Mouse (Mus musculus): ENCODE results near the gene Man1a2. TPM values are rescaled to one million over a fixed set of nuclear protein-coding genes. Genes with fewer than 3 reads are reported as not detected.

Gene Man1a2
- polyA plus RNA-seq, 1 experiment from 2014 or later = 65.1 TPM

DNA sequence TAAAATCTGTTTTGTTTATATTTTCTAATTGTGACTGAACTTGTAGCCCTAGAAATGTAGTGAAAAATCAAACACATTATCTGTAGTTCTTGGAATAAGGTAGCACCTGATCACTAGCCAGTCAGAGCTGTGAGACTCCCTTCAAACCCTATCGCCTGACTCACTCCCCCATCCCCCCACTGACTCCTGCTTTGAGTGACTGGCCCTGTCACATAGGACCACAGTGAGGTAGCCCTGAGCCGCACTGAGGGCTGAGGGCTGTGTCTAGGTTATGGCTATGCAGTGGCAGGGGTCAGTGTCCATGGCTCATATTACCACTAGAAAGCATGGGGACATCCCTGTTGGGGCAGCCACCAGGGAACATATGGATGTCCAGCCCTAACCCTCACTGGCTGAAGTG is 80.8 kb downstream of the Man1a2 start:
- Histone ChIP-seq H3K4me2 (ENCODE audit: low read depth, low read length, severe bottlenecking) (no peak overlapping the region), H3K9ac (ENCODE audit: low read length) (no peak overlapping the region), H3K9me3 (ENCODE audit: control insufficient read depth, low read length) (no peaks in the 10 kb centered on the region), H3K36me3 (ENCODE audit: control insufficient read depth, insufficient read depth, low read length) (no peaks in the 10 kb centered on the region), H3K27ac (ENCODE audit: low read depth, low read length) (no peak overlapping the region), H3K4me1 (replicated peaks; ENCODE audit: control insufficient read depth, insufficient read depth, low read length) (no peaks in the 10 kb centered on the region), H3K27me3 (ENCODE audit: control insufficient read depth, insufficient read depth, low read length) (no peaks in the 10 kb centered on the region), H3K4me3 (ENCODE audit: low read depth, low read length) (no peak overlapping the region)
- no peak for DNase-seq (ENCODE audit: low spot score)
- 0 out of 2 replicates have a peak, but pooled peaks have one; percentile 10 for ATAC-seq (replicated peaks; ENCODE audit: low FRiP score)
- 80% methylated on average over 2 of the region's 2 CpGs for WGBS

DNA sequence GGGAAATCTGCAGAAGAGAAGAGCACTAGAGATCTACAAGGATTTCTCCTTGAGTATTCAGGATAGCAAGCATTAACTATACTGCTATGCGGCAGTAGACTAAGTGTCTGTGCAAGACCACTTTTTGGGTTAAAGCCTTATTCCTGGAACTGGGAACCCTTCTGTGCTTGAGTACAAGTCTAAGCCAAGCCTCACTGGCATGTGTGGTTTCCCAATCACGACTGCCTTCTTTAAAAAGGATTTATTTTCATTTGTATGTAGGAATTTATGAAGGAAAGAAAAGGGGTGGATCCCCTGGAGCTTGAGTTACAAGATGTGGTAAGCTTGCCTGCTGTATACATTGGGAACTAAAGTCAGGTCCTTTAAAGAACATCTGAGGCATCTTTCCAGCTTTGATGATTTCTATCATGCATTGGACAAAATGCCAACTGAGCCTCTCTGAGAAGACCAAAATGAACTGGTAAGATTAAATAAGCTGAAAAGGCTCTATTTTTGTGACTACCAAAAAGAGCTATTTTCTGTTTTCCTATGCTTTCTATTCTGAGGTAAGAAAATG is 86.0 kb downstream of the Man1a2 start:
- Histone ChIP-seq H3K4me1 (replicated peaks; ENCODE audit: control insufficient read depth, insufficient read depth, low read length) (no peaks in the 10 kb centered on the region), H3K36me3 (ENCODE audit: control insufficient read depth, insufficient read depth, low read length) (no peaks in the 10 kb centered on the region), H3K9ac (ENCODE audit: low read length) (no peak overlapping the region), H3K27ac (ENCODE audit: low read depth, low read length) (no peak overlapping the region), H3K27me3 (ENCODE audit: control insufficient read depth, insufficient read depth, low read length) (no peaks in the 10 kb centered on the region), H3K9me3 (ENCODE audit: control insufficient read depth, low read length) (no peaks in the 10 kb centered on the region), H3K4me2 (ENCODE audit: low read depth, low read length, severe bottlenecking) (no peak overlapping the region), H3K4me3 (ENCODE audit: low read depth, low read length) (no peak overlapping the region)
- DNase-seq (ENCODE audit: low spot score) (no peak), ATAC-seq (replicated peaks; ENCODE audit: low FRiP score) (no peak)
- WGBS = 84% methylated on average over 2 of the region's 2 CpGs

DNA sequence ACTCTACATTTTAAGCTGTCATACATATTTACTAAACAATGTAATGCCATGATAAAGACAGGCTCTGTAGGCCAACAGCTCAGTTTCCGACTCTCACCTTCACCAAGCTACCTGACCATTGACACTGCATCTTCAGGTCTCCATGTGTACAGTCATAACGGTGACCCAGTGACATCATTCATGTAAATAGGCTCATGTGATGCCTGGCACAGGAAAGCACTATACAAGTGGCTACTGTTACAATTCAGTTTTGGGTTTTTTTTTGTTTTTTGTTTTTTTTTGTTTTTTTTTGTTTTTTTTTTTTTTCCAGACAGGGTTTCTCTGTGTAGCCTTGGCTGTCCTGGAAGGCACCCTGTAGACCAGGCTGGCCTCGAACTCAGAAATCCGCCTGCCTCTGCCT is 94.2 kb downstream of the Man1a2 start:
- Histone ChIP-seq H3K4me1 (replicated peaks; ENCODE audit: control insufficient read depth, insufficient read depth, low read length) (no peaks in the 10 kb centered on the region), H3K4me3 (ENCODE audit: low read depth, low read length) (no peak overlapping the region), H3K27ac (ENCODE audit: low read depth, low read length) (no peak overlapping the region), H3K9ac (ENCODE audit: low read length) (no peak overlapping the region), H3K9me3 (ENCODE audit: control insufficient read depth, low read length) (no peaks in the 10 kb centered on the region), H3K4me2 (ENCODE audit: low read depth, low read length, severe bottlenecking) (no peak overlapping the region), H3K27me3 (ENCODE audit: control insufficient read depth, insufficient read depth, low read length) (no peaks in the 10 kb centered on the region), H3K36me3 (ENCODE audit: control insufficient read depth, insufficient read depth, low read length) (no peaks in the 10 kb centered on the region)
- no peak for ATAC-seq (replicated peaks; ENCODE audit: low FRiP score)
- no peak for DNase-seq (ENCODE audit: low spot score)
- WGBS = 94% methylated on average over 4 of the region's 4 CpGs

DNA sequence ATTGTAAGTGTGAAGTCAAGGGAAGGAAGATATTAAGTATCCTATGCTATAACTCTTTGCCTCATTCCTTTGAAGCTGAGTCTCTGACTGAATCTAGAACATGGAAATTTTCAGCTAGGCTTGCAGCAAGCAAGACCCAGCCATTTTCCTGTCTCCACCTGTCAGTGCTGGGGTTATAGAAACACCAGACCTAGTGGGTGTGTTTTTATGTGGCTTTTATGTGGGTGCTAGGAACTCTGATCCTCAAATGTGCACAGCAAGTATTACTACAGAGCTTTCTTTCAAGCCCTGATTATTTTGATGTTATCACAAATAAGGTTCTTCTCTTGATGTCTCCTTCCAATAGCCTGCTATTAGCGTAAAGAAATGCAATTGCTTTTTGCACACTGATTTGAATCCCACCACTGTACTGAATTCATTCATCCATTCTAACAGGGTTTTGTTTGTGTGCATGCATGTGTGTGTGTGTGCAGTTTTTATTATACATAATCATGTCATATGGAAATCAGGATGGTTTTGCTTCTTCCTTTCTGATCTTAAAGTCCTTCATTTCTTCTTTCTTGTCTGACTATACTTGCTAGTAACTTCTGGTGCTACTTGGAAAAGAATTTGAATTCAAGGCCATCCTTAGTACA is 102.5 kb downstream of the Man1a2 start:
- H3K4me1 ChIP-seq (replicated peaks; ENCODE audit: control insufficient read depth, insufficient read depth, low read length) = 0 out of 2 replicates have a peak, but pooled peaks cover 3% of the 10 kb centered on the region
- 78% methylated on average over 1 of the region's 1 CpGs for WGBS
- no peak overlapping the region for H3K9ac ChIP-seq (ENCODE audit: low read length)

DNA sequence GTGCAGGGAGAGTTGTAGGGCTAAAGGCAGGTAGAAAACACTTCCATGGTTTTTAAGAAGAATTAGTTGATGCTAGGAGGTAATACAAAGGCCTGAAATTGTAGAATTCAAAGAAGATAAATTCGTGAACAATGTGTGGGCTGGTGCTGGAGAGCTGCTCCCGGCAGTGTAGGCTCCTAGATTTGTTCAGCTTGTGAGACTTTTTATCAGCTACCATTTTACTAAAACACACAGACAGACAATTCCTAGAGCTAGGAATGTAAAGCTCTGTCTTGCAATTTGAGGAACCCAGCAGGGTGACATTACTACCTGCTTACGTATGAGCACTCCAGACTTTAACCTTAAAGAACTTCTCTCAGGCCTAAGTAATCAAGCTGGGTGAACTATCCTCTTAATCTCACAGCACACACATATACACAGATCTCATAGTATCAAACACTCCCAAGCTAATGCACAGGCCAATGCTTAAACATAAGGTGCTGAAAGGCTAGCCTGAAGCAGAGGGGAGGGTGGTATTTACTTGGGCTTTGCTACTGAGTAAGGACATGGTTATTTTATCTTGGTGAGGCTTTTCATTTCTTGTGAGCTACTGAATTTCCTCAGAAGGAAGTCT is 112.6 kb downstream of the Man1a2 start:
- no peak overlapping the region for H3K4me2 ChIP-seq (ENCODE audit: low read depth, low read length, severe bottlenecking)
- H3K4me1 ChIP-seq (replicated peaks; ENCODE audit: control insufficient read depth, insufficient read depth, low read length) = no peaks in the 10 kb centered on the region
- ATAC-seq (replicated peaks; ENCODE audit: low FRiP score) (no peak), DNase-seq (ENCODE audit: low spot score) (no peak)
- no peak overlapping the region for H3K9ac ChIP-seq (ENCODE audit: low read length)
- H3K27ac ChIP-seq (ENCODE audit: low read depth, low read length) = no peak overlapping the region
- no peaks in the 10 kb centered on the region for H3K36me3 ChIP-seq (ENCODE audit: control insufficient read depth, insufficient read depth, low read length)
- H3K27me3 ChIP-seq (ENCODE audit: control insufficient read depth, insufficient read depth, low read length) = no peaks in the 10 kb centered on the region
- H3K9me3 ChIP-seq (ENCODE audit: control insufficient read depth, low read length) = no peaks in the 10 kb centered on the region
- no peak overlapping the region for H3K4me3 ChIP-seq (ENCODE audit: low read depth, low read length)
- 77% methylated on average over 3 of the region's 3 CpGs for WGBS

More for the DNA sequence above, 102.5 kb downstream of the Man1a2 start:
- no peak for ATAC-seq (replicated peaks; ENCODE audit: low FRiP score)
- Histone ChIP-seq H3K27me3 (ENCODE audit: control insufficient read depth, insufficient read depth, low read length) (no peaks in the 10 kb centered on the region), H3K27ac (ENCODE audit: low read depth, low read length) (no peak overlapping the region), H3K9me3 (ENCODE audit: control insufficient read depth, low read length) (no peaks in the 10 kb centered on the region), H3K4me2 (ENCODE audit: low read depth, low read length, severe bottlenecking) (no peak overlapping the region), H3K4me3 (ENCODE audit: low read depth, low read length) (no peak overlapping the region), H3K36me3 (ENCODE audit: control insufficient read depth, insufficient read depth, low read length) (no peaks in the 10 kb centered on the region; the same call in 1 of the 2 replicates)
- no peak for DNase-seq (ENCODE audit: low spot score)

DNA sequence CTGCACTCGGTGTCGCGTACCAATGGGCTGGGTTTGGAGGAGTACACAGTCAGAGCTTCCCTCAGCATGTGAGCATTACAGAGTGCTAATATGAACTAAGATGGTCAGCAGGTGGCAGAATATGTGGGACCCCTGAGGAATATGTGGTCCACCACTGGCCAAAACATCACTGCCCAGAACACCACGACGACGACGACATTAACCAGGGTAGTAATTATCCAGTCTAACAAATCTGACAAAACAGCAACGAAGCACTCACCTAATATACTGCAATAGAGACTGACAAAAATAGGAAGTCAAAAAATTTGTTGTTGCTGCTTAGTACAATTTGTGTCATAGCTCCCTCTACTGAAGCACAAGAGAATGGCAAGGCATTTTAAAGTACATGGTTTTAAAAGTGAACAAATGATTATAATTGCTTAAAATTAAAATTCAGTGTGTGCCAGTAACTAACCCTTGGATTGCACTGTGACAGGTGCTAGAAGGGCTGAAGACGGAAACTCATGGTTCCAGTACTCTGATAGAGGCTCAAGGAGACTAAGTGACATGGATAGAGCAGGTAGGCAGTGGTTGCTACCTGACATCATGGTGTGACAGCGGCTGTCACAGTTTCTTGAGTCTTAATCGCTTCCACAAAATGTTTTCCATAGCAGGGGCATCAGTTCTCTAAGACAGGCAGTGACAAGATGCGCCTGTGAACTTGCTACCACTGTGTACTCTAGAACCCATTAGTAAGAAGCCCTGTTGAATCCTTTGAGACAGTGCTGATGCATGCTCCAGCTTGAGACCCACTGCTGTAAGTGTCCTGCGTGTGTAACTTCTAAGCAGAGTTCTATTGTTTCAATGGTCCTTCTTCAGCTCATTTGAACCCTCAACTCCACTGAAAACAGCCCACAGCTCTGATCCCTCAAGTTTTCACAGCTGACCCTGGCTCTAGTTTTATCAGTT is 116.6 kb downstream of the Man1a2 start:
- Histone ChIP-seq H3K9ac (ENCODE audit: low read length) (no peak overlapping the region), H3K9me3 (ENCODE audit: control insufficient read depth, low read length) (no peaks in the 10 kb centered on the region), H3K4me1 (replicated peaks; ENCODE audit: control insufficient read depth, insufficient read depth, low read length) (no peaks in the 10 kb centered on the region), H3K4me2 (ENCODE audit: low read depth, low read length, severe bottlenecking) (no peak overlapping the region), H3K36me3 (ENCODE audit: control insufficient read depth, insufficient read depth, low read length) (no peaks in the 10 kb centered on the region), H3K4me3 (ENCODE audit: low read depth, low read length) (no peak overlapping the region), H3K27ac (ENCODE audit: low read depth, low read length) (no peak overlapping the region), H3K27me3 (ENCODE audit: control insufficient read depth, insufficient read depth, low read length) (no peaks in the 10 kb centered on the region)
- ATAC-seq (replicated peaks; ENCODE audit: low FRiP score) (no peak), DNase-seq (ENCODE audit: low spot score) (no peak)
- 88% methylated on average over 13 of the region's 13 CpGs for WGBS

DNA sequence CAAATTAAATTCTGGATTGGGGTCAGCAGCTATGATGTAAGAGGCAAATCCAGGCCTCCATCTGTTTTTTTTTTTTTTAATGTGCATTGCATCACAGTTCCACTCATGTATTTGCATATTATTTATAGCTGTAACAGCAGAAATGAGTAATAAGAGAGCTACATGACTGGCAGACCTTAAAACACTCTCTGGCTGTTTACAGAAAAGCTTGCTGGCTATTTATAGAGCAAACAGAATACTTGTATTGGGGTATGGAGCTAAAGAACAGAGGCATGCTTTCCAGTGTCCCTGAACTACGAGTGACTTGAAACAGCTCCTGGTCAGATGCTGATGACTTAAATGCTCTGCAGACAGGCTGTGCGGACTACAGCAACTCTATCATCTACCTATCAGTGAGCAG is 121.7 kb downstream of the Man1a2 start:
- no peak overlapping the region for H3K27ac ChIP-seq (ENCODE audit: low read depth, low read length)
- no peak overlapping the region for H3K9ac ChIP-seq (ENCODE audit: low read length)
- H3K4me2 ChIP-seq (ENCODE audit: low read depth, low read length, severe bottlenecking) = no peak overlapping the region
- H3K4me1 ChIP-seq (replicated peaks; ENCODE audit: control insufficient read depth, insufficient read depth, low read length) = no peaks in the 10 kb centered on the region
- no peaks in the 10 kb centered on the region for H3K9me3 ChIP-seq (ENCODE audit: control insufficient read depth, low read length)
- WGBS = 91% methylated on average over 2 of the region's 2 CpGs
- H3K36me3 ChIP-seq (ENCODE audit: control insufficient read depth, insufficient read depth, low read length) = no peaks in the 10 kb centered on the region
- ATAC-seq (replicated peaks; ENCODE audit: low FRiP score) (no peak), DNase-seq (ENCODE audit: low spot score) (no peak)
- H3K4me3 ChIP-seq (ENCODE audit: low read depth, low read length) = no peak overlapping the region
- H3K27me3 ChIP-seq (ENCODE audit: control insufficient read depth, insufficient read depth, low read length) = no peaks in the 10 kb centered on the region

DNA sequence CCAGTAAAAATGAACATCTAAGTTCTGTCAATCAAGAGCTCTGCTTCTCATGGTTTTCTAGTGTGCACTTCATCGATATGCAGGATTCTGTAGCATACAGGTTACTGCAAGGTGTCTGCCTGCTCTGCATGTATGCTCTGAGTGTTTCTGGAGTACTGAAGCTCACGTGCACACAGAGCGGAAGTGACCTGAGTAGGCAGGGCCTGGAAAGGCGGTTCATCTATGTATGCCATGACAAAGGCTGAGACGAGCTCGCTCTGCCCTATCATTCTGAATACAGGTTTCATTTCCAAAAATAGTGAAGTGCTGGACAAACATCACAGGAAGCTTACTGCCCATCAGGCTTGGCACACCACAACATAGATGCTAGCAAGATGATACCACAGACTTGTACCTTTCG is 122.8 kb downstream of the Man1a2 start:
- no peaks in the 10 kb centered on the region for H3K36me3 ChIP-seq (ENCODE audit: control insufficient read depth, insufficient read depth, low read length)
- H3K4me2 ChIP-seq (ENCODE audit: low read depth, low read length, severe bottlenecking) = no peak overlapping the region
- no peaks in the 10 kb centered on the region for H3K4me1 ChIP-seq (replicated peaks; ENCODE audit: control insufficient read depth, insufficient read depth, low read length)
- no peaks in the 10 kb centered on the region for H3K27me3 ChIP-seq (ENCODE audit: control insufficient read depth, insufficient read depth, low read length)
- H3K27ac ChIP-seq (ENCODE audit: low read depth, low read length) = no peak overlapping the region
- H3K4me3 ChIP-seq (ENCODE audit: low read depth, low read length) = no peak overlapping the region
- ATAC-seq (replicated peaks; ENCODE audit: low FRiP score) (no peak), DNase-seq (ENCODE audit: low spot score) (no peak)
- no peaks in the 10 kb centered on the region for H3K9me3 ChIP-seq (ENCODE audit: control insufficient read depth, low read length)
- no peak overlapping the region for H3K9ac ChIP-seq (ENCODE audit: low read length)
- 93% methylated on average over 7 of the region's 7 CpGs for WGBS
